Mouse (Mus musculus) heart, embryonic 14.5 days (tissue): ENCODE measurements around the gene Hfm1. TPM values are rescaled to one million over a fixed set of nuclear protein-coding genes. Genes with fewer than 3 reads are reported as not detected.

Source experiments
- ATAC-seq: fragments of 200-750 bp; cut with Nextera tagmentation; 2 replicates; pipeline ENCODE4 v1.8.0; 2017; ENCODE audit warnings: low read depth, moderate TSS enrichment; ENCODE audit not compliant: insufficient number of reproducible peaks, insufficient read depth, low FRiP score
- H3K27ac ChIP-seq, 2 experiments: fragments of 200-500 bp in 1 of 2; fragments of 300-500 bp in 1 of 2; sonication (generic) in 1 of 2; replicated peaks in 1 of 2; 2 replicates each; pipeline ENCODE4 v1.5.1; 2012 to 2014; ENCODE audit warnings: low read depth in 2 of 2, low read length in 2 of 2, control low read depth in 1 of 2, mild to moderate bottlenecking in 1 of 2, mixed read lengths in 1 of 2; ENCODE audit not compliant: control insufficient read depth in 1 of 2, insufficient read depth in 1 of 2
- H3K27me3 ChIP-seq: fragments of 300-500 bp; sonication (generic); 2 replicates; pipeline ENCODE4 v1.6.1; 2014; ENCODE audit warnings: mild to moderate bottlenecking, low read length, control low read depth; ENCODE audit not compliant: control insufficient read depth, insufficient read depth
- H3K36me3 ChIP-seq: fragments of 300-500 bp; sonication (generic); 2 replicates; pipeline ENCODE4 v1.6.1; 2014; ENCODE audit warnings: mild to moderate bottlenecking, control low read depth, low read length, mixed read lengths; ENCODE audit not compliant: control insufficient read depth, insufficient read depth
- H3K4me1 ChIP-seq, 2 experiments: fragments of 200-500 bp in 1 of 2; fragments of 300-500 bp in 1 of 2; sonication (generic) in 1 of 2; 2 replicates each; pipeline ENCODE4 v1.6.1; 2012 to 2014; ENCODE audit warnings: low read length in 2 of 2, control low read depth in 1 of 2, mixed read lengths in 1 of 2; ENCODE audit not compliant: control insufficient read depth in 2 of 2, insufficient read depth in 2 of 2
- H3K4me2 ChIP-seq: fragments of 300-500 bp; sonication (generic); 2 replicates; pipeline ENCODE4 v1.6.1; 2014; ENCODE audit warnings: mild to moderate bottlenecking, low read length
- H3K4me3 ChIP-seq, 2 experiments: fragments of 200-500 bp in 1 of 2; fragments of 300-500 bp in 1 of 2; sonication (generic) in 1 of 2; 2 replicates each; pipeline ENCODE4 v1.5.1; 2012 to 2014; ENCODE audit warnings: low read length in 2 of 2, mild to moderate bottlenecking in 2 of 2, control low read depth in 1 of 2, low read depth in 1 of 2, moderate library complexity in 1 of 2; ENCODE audit not compliant: control insufficient read depth in 1 of 2, insufficient read depth in 1 of 2
- H3K9ac ChIP-seq: fragments of 300-500 bp; sonication (generic); 2 replicates; pipeline ENCODE4 v1.6.1; 2014; ENCODE audit warnings: mild to moderate bottlenecking, low read length
- H3K9me3 ChIP-seq: fragments of 300-500 bp; sonication (generic); 2 replicates; pipeline ENCODE4 v1.6.1; 2016; ENCODE audit warnings: low read length, control low read depth; ENCODE audit not compliant: control insufficient read depth
- WGBS: fragments of 180-500 bp; shearing (Covaris S2); extraction: QIAGEN DNeasy Blood & Tissue Kit; methylation state at CpG from one replicate; pipeline ENCODE4 v1.1.7; 2014; 5-methylcytosine and 5-hydroxymethylcytosine counted together
- polyA plus RNA-seq: library from polyadenylated mRNA; unstranded; fragments of >200 nt; fragmentation: Nextera tagmentation; extraction: Ambion mirVana; gene quantifications from 2 replicates; pipeline ENCODE4 v1.2.1, GENCODE M21; 2014

Hfm1 gene
- polyA plus RNA-seq = 0.42 and 0.71 TPM in 2 replicates

DNA sequence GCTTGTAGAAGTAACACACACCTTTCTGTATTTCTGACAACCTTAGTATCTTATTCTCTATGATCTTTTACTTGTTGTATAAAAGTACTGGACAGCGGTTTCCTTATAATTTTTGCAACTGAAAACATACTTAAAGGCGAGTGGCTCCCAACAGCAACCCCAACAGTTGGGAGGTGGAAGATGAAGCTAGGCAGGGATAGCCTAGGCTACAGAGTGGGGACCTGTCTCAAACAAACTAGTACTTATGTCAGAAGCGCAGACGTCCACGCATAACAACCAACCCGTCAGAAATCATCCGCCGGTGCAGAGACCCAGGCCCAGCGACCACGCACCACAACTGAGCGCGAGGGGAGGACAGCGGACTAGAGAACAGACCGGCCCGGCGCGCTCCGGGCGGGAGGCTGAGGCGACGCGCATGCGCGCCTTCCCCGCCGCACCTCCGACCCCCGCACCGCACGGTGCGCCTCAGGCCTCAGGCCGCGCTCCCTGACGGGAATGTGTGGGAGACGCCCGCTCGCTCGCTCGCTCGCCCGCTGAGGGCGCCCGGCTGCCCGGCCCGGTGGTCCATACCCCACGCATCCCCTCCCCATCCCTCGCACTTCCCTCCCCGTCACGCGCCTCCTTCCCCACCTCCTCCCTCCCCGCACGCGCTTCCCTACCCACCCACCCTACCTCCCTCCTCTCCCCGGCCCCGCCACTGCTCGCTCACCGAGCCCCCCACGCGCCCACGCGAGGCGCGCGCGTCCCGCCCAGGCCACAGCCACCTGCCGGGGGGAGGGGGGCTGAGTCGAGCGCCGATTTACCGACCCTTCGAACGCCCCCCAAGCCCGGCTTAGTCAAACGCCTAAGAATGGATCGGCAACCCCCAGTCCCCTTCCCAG, at the start of gene Hfm1:
TSS of gene Hfm1 (minus strand) at position 834 of the 881 bp plus-strand sequence.
- ATAC-seq = peak; percentile 82
- no peaks in the 10 kb centered on the region for H3K9me3 ChIP-seq
- H3K4me1 ChIP-seq = no peaks in the 10 kb centered on the region
- H3K27ac ChIP-seq = no peak within 1 kb of the TSS
- peak within 1 kb of the TSS; percentile 87 for H3K4me2 ChIP-seq
- WGBS = 2% methylated on average over 60 of the region's 76 CpGs
- H3K36me3 ChIP-seq = no peaks in the 10 kb centered on the region
- H3K9ac ChIP-seq = peak within 1 kb of the TSS; percentile 73
- H3K27me3 ChIP-seq = no peaks in the 10 kb centered on the region
- H3K4me3 ChIP-seq = peak within 1 kb of the TSS; percentile 52 to 59

DNA sequence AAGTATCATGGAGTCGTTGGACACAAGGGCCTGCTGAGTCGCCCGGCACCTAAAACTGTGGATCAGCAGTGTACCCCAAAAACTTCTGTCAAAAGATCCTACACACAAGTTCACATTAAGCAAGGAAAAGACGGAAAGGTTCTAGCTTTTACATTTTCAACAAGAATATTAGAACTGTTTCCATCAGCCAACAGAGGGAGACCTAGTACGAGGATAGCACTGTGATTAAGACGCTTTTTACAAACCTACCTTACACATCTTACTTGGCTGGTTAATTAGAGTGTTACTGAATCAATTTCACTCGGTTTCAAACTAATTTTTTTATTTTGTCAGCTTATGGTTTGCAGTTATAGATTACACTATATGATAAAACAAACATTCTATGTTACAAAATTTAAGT, 47.8 kb upstream of the Hfm1 start:
- Histone ChIP-seq H3K9me3 (no peaks in the 10 kb centered on the region), H3K27ac (no peak overlapping the region), H3K27me3 (no peaks in the 10 kb centered on the region), H3K9ac (no peak overlapping the region), H3K4me2 (no peak overlapping the region), H3K4me3 (no peak overlapping the region), H3K36me3 (peaks cover 90% of the 10 kb centered on the region), H3K4me1 (no peaks in the 10 kb centered on the region)
- 82% methylated on average over 7 of the region's 7 CpGs for WGBS
- ATAC-seq = no peak

DNA sequence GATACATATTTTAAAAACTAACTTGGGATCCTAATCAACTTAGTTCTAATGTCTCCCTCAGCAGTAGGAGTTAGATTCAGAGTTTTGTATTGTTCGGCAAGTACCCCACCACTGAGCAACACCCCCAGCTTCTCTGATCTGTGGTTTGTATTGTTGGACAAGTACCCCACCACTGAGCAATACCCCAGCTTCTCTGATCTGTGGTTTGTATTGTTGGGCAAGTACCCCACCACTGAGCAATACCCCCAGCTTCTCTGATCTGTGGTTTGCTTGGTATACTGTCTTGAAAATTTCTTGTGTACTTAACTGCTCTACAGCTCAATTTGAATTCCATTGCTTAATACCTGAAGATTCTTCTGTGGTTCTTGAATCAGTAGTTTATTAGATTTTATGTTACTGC, 41.5 kb upstream of the Hfm1 start:
- no peaks in the 10 kb centered on the region for H3K9me3 ChIP-seq
- H3K4me3 ChIP-seq = no peak overlapping the region
- peaks cover 46% of the 10 kb centered on the region for H3K36me3 ChIP-seq
- no peak for ATAC-seq
- no peak overlapping the region for H3K9ac ChIP-seq
- H3K27ac ChIP-seq = no peak overlapping the region
- H3K4me2 ChIP-seq = no peak overlapping the region
- H3K4me1 ChIP-seq = peaks cover 4% of the 10 kb centered on the region in 2 experiments; a peak in 3 of 4 replicates
- no peaks in the 10 kb centered on the region for H3K27me3 ChIP-seq
- 87% methylated on average over 1 of the region's 1 CpGs for WGBS

DNA sequence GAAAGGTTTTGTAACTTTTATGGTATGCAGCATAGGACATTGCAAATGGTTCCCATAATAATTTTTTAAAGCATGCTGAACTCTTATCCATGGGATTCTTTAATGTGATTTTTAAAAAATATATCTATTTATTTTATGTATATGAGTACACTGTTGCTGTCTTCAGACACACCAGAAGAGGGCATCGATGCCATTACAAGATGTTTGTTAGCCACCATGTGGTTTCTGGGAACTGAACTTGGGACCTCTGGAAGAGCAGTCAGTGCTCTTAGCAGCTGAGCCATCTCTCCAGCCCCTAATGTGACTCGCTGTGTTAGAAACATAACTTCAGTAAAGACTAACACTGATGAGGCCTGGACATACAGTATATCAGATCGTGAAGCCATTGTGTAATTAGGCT, 40.3 kb upstream of the Hfm1 start:
- H3K9ac ChIP-seq = no peak overlapping the region
- H3K4me3 ChIP-seq = no peak overlapping the region
- H3K27ac ChIP-seq = no peak overlapping the region
- no peak for ATAC-seq
- no peaks in the 10 kb centered on the region for H3K27me3 ChIP-seq
- peaks cover 4% of the 10 kb centered on the region in 2 experiments; a peak in 3 of 4 replicates for H3K4me1 ChIP-seq
- 89% methylated on average over 3 of the region's 3 CpGs for WGBS
- no peaks in the 10 kb centered on the region for H3K9me3 ChIP-seq
- no peak overlapping the region for H3K4me2 ChIP-seq
- H3K36me3 ChIP-seq = peaks cover 38% of the 10 kb centered on the region

DNA sequence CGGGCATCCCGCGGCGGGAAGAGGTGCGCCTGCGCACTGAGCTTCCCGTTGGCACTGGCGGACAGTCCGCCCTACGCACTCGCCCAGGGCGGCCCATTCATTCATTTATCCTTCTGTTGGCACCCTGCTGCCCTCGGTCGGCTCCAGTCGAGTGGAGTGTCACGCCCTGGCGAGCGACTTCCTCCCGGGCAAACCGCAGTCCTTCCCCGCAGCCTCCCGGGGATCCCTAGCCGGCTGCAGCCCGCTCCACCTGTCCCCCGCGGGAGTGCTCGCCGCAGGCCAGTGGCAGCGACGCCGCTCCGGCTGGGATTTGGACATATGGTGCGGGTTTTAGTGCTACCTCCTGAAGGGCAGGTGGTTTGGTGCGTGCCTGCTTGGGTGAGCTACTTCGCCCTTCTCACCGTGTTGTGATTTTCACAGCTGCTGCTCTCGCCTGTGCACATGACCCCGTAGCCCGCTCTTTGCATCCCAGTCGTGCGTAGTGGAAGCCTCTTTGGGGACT, 38.4 kb upstream of the Hfm1 start:
- Histone ChIP-seq H3K9me3 (0 out of 2 replicates have a peak, but pooled peaks cover 2% of the 10 kb centered on the region), H3K27ac (peak overlapping the region; percentile 46 to 51), H3K36me3 (peaks cover 20% of the 10 kb centered on the region), H3K4me3 (peak overlapping the region; percentile 70 to 80), H3K4me2 (peak overlapping the region; percentile 85), H3K4me1 (peaks cover 4% of the 10 kb centered on the region in 2 experiments; a peak in 3 of 4 replicates), H3K27me3 (no peaks in the 10 kb centered on the region), H3K9ac (peak overlapping the region; percentile 82)
- ATAC-seq = peak; percentile 80
- WGBS = under 1% methylated on average over 40 of the region's 41 CpGs

DNA sequence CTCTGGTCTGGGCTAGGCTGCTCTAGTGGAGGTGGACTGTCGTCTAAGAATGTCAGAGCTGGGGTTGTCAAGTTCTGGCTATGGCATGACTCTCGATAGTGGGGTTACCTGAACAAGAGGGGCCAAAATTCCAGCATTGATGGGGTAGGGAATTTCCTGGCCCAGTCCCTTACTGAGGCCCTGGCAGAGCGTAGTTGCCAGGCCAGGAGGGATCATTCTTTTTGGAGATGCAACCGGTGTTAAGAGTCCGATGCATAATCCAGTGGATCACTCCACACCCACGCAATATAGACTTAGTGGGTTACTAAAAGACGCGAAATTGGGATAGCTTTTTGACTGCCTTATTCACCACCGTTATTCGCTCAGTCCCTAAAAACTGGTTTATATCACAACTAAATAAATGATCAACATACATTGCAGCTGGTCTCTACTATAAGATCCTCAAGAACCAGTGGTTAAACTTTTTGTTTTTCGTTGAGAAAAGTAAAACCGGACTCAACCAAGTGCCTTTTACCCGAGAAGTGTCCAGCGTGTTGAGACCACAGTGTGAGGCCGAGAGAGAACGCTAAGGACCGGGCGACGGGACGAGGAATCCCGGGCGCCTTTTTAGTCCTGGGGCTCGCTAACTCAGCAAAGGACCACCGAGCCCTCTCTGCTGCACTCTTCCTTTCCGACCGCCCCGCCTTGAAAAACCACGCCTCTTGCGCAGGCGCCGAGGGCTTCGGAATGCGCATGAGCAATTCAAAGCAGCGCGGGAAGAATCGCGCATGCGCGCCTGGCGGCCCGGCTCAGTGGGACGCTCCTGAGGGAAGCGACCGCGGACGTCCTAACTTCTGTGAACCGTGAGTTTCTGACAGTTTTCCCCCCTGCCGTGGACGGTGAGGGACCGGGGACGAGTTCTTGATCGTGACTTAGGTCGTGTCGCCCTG, 37.7 kb upstream of the Hfm1 start, which contains the start of gene Cdc7:
TSS of gene Cdc7 (plus strand) at position 739 of the 929 bp plus-strand sequence.
- Histone ChIP-seq H3K27ac (peak within 1 kb of the TSS; percentile 46 to 51), H3K27me3 (no peaks in the 10 kb centered on the region), H3K9ac (peak within 1 kb of the TSS; percentile 82), H3K36me3 (peaks cover 12% of the 10 kb centered on the region), H3K4me1 (peaks cover 4% of the 10 kb centered on the region in 2 experiments; a peak in 3 of 4 replicates), H3K4me3 (peak within 1 kb of the TSS; percentile 70 to 80), H3K4me2 (peak within 1 kb of the TSS; percentile 85), H3K9me3 (0 out of 2 replicates have a peak, but pooled peaks cover 5% of the 10 kb centered on the region)
- peak; percentile 87 for ATAC-seq
- 5% methylated on average over 54 of the region's 54 CpGs for whole genome bisulfite sequencing

DNA sequence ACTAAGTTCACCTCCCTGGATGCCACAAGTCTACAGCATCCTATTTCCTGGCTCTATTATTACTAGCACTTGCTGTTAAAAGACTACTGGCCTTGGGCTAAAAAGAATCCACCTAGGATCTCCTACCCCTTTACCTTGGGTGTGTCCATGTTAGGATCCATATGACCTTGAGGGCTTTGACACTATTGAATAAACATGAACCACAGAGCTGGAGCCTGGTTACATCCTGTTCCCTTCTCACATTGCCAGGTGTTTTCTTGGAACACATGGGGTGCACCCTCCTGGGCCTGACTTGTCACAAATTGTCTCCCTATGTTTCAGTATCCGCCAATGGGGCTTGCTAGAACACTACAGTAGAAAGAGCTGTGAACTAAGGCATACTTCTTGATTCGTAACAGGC, 34.3 kb upstream of the Hfm1 start:
- H3K36me3 ChIP-seq = no peaks in the 10 kb centered on the region
- H3K4me1 ChIP-seq = peaks cover 3 to 9% of the 10 kb centered on the region in 2 experiments; a peak in 3 of 4 replicates
- H3K4me2 ChIP-seq = no peak overlapping the region
- no peak overlapping the region for H3K4me3 ChIP-seq
- WGBS = 72% methylated on average over 2 of the region's 2 CpGs
- no peaks in the 10 kb centered on the region for H3K27me3 ChIP-seq
- no peak overlapping the region for H3K27ac ChIP-seq
- H3K9me3 ChIP-seq = 0 out of 2 replicates have a peak, but pooled peaks cover 5% of the 10 kb centered on the region
- ATAC-seq = no peak
- H3K9ac ChIP-seq = no peak overlapping the region
